Mouse (Mus musculus) CH12.LX (cell line): ENCODE measurements around the gene Pld5. TPM values are rescaled to one million over a fixed set of nuclear protein-coding genes. Genes with fewer than 3 reads are reported as not detected.

Experiments
- DNase-seq: peaks from one replicate; pipeline ENCODE4 v3.0.0-alpha.2; 2013; ENCODE audit errors: extremely low read depth
- H3K27ac ChIP-seq: 2 replicates; pipeline ENCODE4 v1.5.1; 2012; ENCODE audit warnings: low read depth, mild to moderate bottlenecking, control low read depth, moderate library complexity; ENCODE audit not compliant: insufficient read depth
- H3K27me3 ChIP-seq: replicated peaks from 2 replicates; pipeline ENCODE3; 2012; ENCODE audit warnings: inconsistent platforms
- H3K36me3 ChIP-seq, 2 experiments: replicated peaks in 1 of 2; 2 replicates each; pipeline versions ENCODE3 to v1.6.1; 2012; ENCODE audit warnings: inconsistent platforms in 1 of 2, low read length in 1 of 2, mild to moderate bottlenecking in 1 of 2, mixed read lengths in 1 of 2, moderate library complexity in 1 of 2; ENCODE audit not compliant: control insufficient read depth in 1 of 2, insufficient read depth in 1 of 2
- H3K4me1 ChIP-seq, 2 experiments: 2 replicates each; pipeline ENCODE4 v1.6.1; 2012; ENCODE audit warnings: inconsistent platforms in 1 of 2, moderate library complexity in 1 of 2; ENCODE audit not compliant: insufficient read depth in 2 of 2, control insufficient read depth in 1 of 2
- H3K4me2 ChIP-seq: 2 replicates; pipeline ENCODE4 v1.6.1; 2012; ENCODE audit warnings: low read depth, mild to moderate bottlenecking, control low read depth; ENCODE audit not compliant: poor library complexity, insufficient read depth, severe bottlenecking
- H3K4me3 ChIP-seq, 3 experiments: fragments of 150-350 bp in 1 of 3; sonication (generic) in 1 of 3; replicated peaks in 1 of 3; 2 replicates each; pipeline versions ENCODE3 to v1.5.1; 2011 to 2012; ENCODE audit warnings: low read depth in 2 of 3, low read length in 2 of 3, mild to moderate bottlenecking in 2 of 3, moderate library complexity in 2 of 3, control low read depth in 1 of 3, improper control_type of control experiment in 1 of 3, inconsistent platforms in 1 of 3, mixed read lengths in 1 of 3; ENCODE audit not compliant: poor library complexity in 1 of 3
- H3K79me2 ChIP-seq: replicated peaks from 2 replicates; pipeline ENCODE4 v1.6.1; 2012; ENCODE audit warnings: mild to moderate bottlenecking, moderate library complexity; ENCODE audit not compliant: control insufficient read depth, poor library complexity, insufficient read depth, severe bottlenecking; ENCODE audit errors: extremely low read depth
- H3K9ac ChIP-seq: 2 replicates; pipeline ENCODE4 v1.6.1; 2012; ENCODE audit warnings: low read depth, mild to moderate bottlenecking, control low read depth, moderate library complexity; ENCODE audit not compliant: insufficient read depth
- H3K9me3 ChIP-seq: replicated peaks from 2 replicates; pipeline ENCODE3; 2012; ENCODE audit warnings: low read length, inconsistent platforms, mixed read lengths
- BHLHE40 ChIP-seq: IDR thresholded peaks from 2 replicates; pipeline ENCODE4 v1.6.1; 2011; ENCODE audit warnings: mild to moderate bottlenecking, low read depth, low read length, improper control_type of control experiment
- CHD2 ChIP-seq: IDR thresholded peaks from 2 replicates; pipeline ENCODE4 v1.6.1; 2011; ENCODE audit warnings: low read length, improper control_type of control experiment
- ELF1 ChIP-seq: IDR thresholded peaks from 2 replicates; pipeline ENCODE4 v1.6.1; 2014; ENCODE audit warnings: low read depth, mild to moderate bottlenecking, inconsistent platforms, low read length, improper control_type of control experiment
- GABPA ChIP-seq: IDR thresholded peaks from 2 replicates; pipeline ENCODE4 v1.6.1; 2012; ENCODE audit warnings: low read depth, low read length, improper control_type of control experiment, inconsistent platforms; ENCODE audit not compliant: insufficient replicate concordance
- HCFC1 ChIP-seq: IDR thresholded peaks from 2 replicates; pipeline ENCODE4 v1.6.1; 2012; ENCODE audit warnings: low read depth, mild to moderate bottlenecking, inconsistent platforms, low read length, improper control_type of control experiment
- IRF4 ChIP-seq: IDR thresholded peaks from 2 replicates; pipeline ENCODE4 v1.6.1; 2014; ENCODE audit warnings: low read depth, mild to moderate bottlenecking, inconsistent platforms, low read length, improper control_type of control experiment
- JUND ChIP-seq: conservative IDR thresholded peaks from 2 replicates; pipeline ENCODE4 v1.6.1; 2011; ENCODE audit warnings: low read depth, low read length, improper control_type of control experiment
- MAX ChIP-seq: IDR thresholded peaks from 2 replicates; pipeline ENCODE4 v1.6.1; 2011; ENCODE audit warnings: low read length, improper control_type of control experiment
- MAZ ChIP-seq: IDR thresholded peaks from 2 replicates; pipeline ENCODE4 v1.6.1; 2012; ENCODE audit warnings: low read depth, mild to moderate bottlenecking, inconsistent platforms, low read length, improper control_type of control experiment, moderate library complexity
- MEF2A ChIP-seq: IDR thresholded peaks from 2 replicates; pipeline ENCODE4 v1.6.1; 2014; ENCODE audit warnings: low read depth, mild to moderate bottlenecking, inconsistent platforms, low read length, improper control_type of control experiment, borderline replicate concordance
- MXI1 ChIP-seq: IDR thresholded peaks from 2 replicates; pipeline ENCODE4 v1.6.1; 2011; ENCODE audit warnings: mild to moderate bottlenecking, low read depth, low read length, improper control_type of control experiment
- NELFE ChIP-seq: IDR thresholded peaks from 2 replicates; pipeline ENCODE4 v1.6.1; 2011; ENCODE audit warnings: low read depth, low read length, improper control_type of control experiment
- PAX5 ChIP-seq: IDR thresholded peaks from 2 replicates; pipeline ENCODE4 v1.6.1; 2012; ENCODE audit warnings: low read length, inconsistent platforms, mixed read lengths
- POLR2A ChIP-seq: IDR thresholded peaks from 2 replicates; pipeline ENCODE4 v1.6.1; 2011; ENCODE audit warnings: low read depth, mild to moderate bottlenecking, improper control_type of control experiment, low read length
- POLR2AphosphoS2 ChIP-seq: IDR thresholded peaks from 2 replicates; pipeline ENCODE4 v1.6.1; 2011; ENCODE audit warnings: low read depth, low read length, improper control_type of control experiment
- SIN3A ChIP-seq: IDR thresholded peaks from 2 replicates; pipeline ENCODE4 v1.6.1; 2012; ENCODE audit warnings: low read length, improper control_type of control experiment, inconsistent platforms
- UBTF ChIP-seq: IDR thresholded peaks from 2 replicates; pipeline ENCODE4 v1.6.1; 2012; ENCODE audit warnings: low read depth, mild to moderate bottlenecking, inconsistent platforms, low read length, improper control_type of control experiment, moderate library complexity
- USF1 ChIP-seq: IDR thresholded peaks from 2 replicates; pipeline ENCODE4 v1.6.1; 2014; ENCODE audit warnings: low read depth, mild to moderate bottlenecking, inconsistent platforms, low read length, improper control_type of control experiment
- USF2 ChIP-seq: conservative IDR thresholded peaks from 2 replicates; pipeline ENCODE4 v1.6.1; 2011; ENCODE audit warnings: low read depth, low read length, improper control_type of control experiment
- ZC3H11A ChIP-seq: IDR thresholded peaks from 2 replicates; pipeline ENCODE4 v1.6.1; 2012; ENCODE audit warnings: low read depth, mild to moderate bottlenecking, inconsistent platforms, low read length, improper control_type of control experiment
- ZMIZ1 ChIP-seq: IDR thresholded peaks from 2 replicates; pipeline ENCODE4 v1.6.1; 2012; ENCODE audit warnings: low read depth, mild to moderate bottlenecking, inconsistent platforms, low read length, improper control_type of control experiment
- dilution Hi-C: fragments of 300-500 bp; cut with MboI; formaldehyde crosslinking; loops from 2 replicates; pipeline ENCODE4 v1.14.3; 2020; ENCODE audit warnings: low sequenced_read_pairs; ENCODE audit not compliant: extremely low pct_unique_long_range_greater_than_20kb, extremely low pct_ligation_motif_present
- in situ Hi-C: fragments of 300-500 bp; cut with MboI; formaldehyde crosslinking; loops from 3 replicates; pipeline ENCODE4 v1.14.3; 2019; ENCODE audit warnings: low sequenced_read_pairs, low pct_ligation_motif_present, low pct_unique_long_range_greater_than_20kb, mixed read lengths
- polyA plus RNA-seq: library from polyadenylated mRNA; unstranded; fragments of >175 nt; gene quantifications from 2 replicates; pipeline ENCODE4 v1.2.1, GENCODE M21; 2012; ENCODE audit warnings: low read depth; ENCODE audit not compliant: insufficient read length
- total RNA-seq, 2 experiments: library from RNA; depleted of rRNA; stranded (reverse); fragments of 300-350 nt in 1 of 2; fragments of >200 nt in 1 of 2; gene quantifications; 2 replicates each; pipeline ENCODE4 v1.2.3; 2012 to 2014

Gene Pld5
- total and polyA plus RNA-seq, 3 experiments: not detected

DNA sequence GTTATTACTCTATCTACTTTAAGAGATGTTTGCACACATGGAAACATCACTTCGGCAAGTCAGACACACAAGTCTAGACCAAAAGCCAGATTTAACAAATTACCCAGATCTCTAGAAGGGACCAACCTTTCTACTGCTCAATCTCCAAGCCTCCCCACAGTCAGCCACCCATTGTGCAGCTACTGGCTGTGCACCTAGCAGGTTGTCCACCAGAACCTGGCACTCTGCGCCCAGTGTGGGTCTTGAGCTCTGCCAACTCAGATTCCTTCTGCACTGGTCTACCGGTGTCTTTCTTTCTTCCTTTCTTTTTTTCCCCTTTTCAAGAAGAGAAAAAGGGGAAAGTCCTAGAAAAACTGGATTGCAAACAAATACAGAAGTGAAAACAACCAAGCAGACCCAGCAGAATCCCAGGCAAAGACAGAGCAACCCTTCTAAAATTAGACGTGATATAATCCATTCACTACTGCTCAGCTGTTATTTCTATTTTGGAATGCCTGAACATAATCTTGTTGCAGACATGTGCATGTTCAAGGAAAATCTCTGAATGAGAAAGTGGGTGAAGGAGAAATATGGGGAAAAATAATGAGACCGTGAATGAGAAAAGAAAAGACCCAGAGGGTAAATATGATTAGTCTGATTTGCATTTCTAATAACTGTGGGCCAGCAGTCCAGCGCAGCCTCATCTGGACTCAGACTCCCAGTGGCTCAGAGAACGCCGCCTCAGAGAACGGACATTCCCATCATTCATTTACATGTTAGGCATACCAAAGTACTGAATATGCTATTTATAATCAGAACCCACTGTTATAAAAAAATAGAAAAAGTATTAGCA, 27.0 kb downstream of the Pld5 start:
- Histone ChIP-seq H3K4me3 (no peak overlapping the region), H3K9ac (no peak overlapping the region), H3K36me3 (no peaks in the 10 kb centered on the region), H3K9me3 (no peaks in the 10 kb centered on the region), H3K4me2 (no peak overlapping the region), H3K27me3 (no peaks in the 10 kb centered on the region), H3K27ac (no peak overlapping the region), H3K4me1 (no peaks in the 10 kb centered on the region), H3K79me2 (no peaks in the 10 kb centered on the region)
- in situ Hi-C loops: loop anchor here (25.0 kb wide), 1 partner anchor 439 kb away; no protein-coding TSS in a partner anchor
- dilution Hi-C loops: no loop called here
- DNase-seq: no peak
- no peak for TF ChIP-seq POLR2AphosphoS2
- TF ChIP-seq GABPA: no peak
- TF ChIP-seq PAX5: no peak
- TF ChIP-seq ZC3H11A: no peak
- no peak for TF ChIP-seq BHLHE40
- TF ChIP-seq MAX: no peak
- no peak for TF ChIP-seq HCFC1
- no peak for TF ChIP-seq CHD2
- no peak for TF ChIP-seq POLR2A
- TF ChIP-seq USF1: no peak
- TF ChIP-seq SIN3A: no peak
- no peak for TF ChIP-seq MAZ
- no peak for TF ChIP-seq ZMIZ1
- TF ChIP-seq USF2: no peak
- TF ChIP-seq UBTF: no peak
- no peak for TF ChIP-seq IRF4
- no peak for TF ChIP-seq MXI1
- no peak for TF ChIP-seq ELF1
- no peak for TF ChIP-seq MEF2A
- no peak for TF ChIP-seq NELFE

DNA sequence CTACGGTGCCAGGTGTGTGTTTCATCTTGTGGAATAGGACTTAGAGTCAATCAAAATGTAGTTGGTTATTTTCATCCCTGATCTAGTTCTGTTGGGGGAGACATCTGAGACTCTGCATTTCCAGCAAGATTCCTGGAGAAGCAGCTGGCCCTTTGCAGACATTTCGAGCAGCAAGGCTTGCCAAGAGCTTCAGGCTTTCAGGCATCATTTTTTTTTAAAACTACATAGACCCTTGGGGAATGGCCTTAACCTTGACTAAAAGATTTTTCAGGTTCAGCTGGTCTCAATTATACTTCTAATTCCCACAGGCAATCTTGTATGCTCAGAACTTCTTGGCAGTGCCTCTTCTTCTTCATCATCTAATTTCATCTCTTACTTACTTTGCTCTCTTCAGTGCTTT, 35.9 kb downstream of the Pld5 start:
- no peak overlapping the region for H3K27ac ChIP-seq
- dilution Hi-C loops: no loop called here
- no peak overlapping the region for H3K4me2 ChIP-seq

More for the DNA sequence above, 35.9 kb downstream of the Pld5 start:
- H3K36me3 ChIP-seq: no peaks in the 10 kb centered on the region
- H3K27me3 ChIP-seq: no peaks in the 10 kb centered on the region
- H3K4me3 ChIP-seq: no peak overlapping the region
- no peak for DNase-seq
- no peak overlapping the region for H3K9ac ChIP-seq
- H3K9me3 ChIP-seq: no peaks in the 10 kb centered on the region
- in situ Hi-C loops: loop anchor here (25.0 kb wide), 1 partner anchor 448 kb away; no protein-coding TSS in a partner anchor
- H3K79me2 ChIP-seq: no peaks in the 10 kb centered on the region
- no peaks in the 10 kb centered on the region for H3K4me1 ChIP-seq
- no peak for TF ChIP-seq GABPA
- no peak for TF ChIP-seq UBTF
- TF ChIP-seq POLR2AphosphoS2: no peak
- no peak for TF ChIP-seq ZMIZ1
- no peak for TF ChIP-seq ZC3H11A
- no peak for TF ChIP-seq JUND
